Mouse (Mus musculus) testis, adult 2 months (tissue): ENCODE results near the gene Rrm1. TPM values are rescaled to one million over a fixed set of nuclear protein-coding genes. Genes with fewer than 3 reads are reported as not detected.
"Not testable (repeated sequence)": the region's sequence is repeated elsewhere in the genome, so short reads cannot be mapped to it uniquely, and the experiment has no call there.

Experiments used
- H3K27ac ChIP-seq: fragments of 200-500 bp; 2 replicates; pipeline ENCODE4 v1.5.1; 2012; ENCODE audit warnings: low read depth, low read length; ENCODE audit not compliant: control insufficient read depth, insufficient read depth
- H3K27me3 ChIP-seq: fragments of 200-500 bp; 2 replicates; pipeline ENCODE4 v1.6.1; 2012; ENCODE audit warnings: mild to moderate bottlenecking, low read length, moderate library complexity; ENCODE audit not compliant: control insufficient read depth, insufficient read depth
- H3K36me3 ChIP-seq: fragments of 200-500 bp; 2 replicates; pipeline ENCODE4 v1.6.1; 2012; ENCODE audit warnings: mild to moderate bottlenecking, low read length; ENCODE audit not compliant: control insufficient read depth, insufficient read depth
- H3K4me1 ChIP-seq: fragments of 200-500 bp; 2 replicates; pipeline ENCODE4 v1.6.1; 2012; ENCODE audit warnings: low read length; ENCODE audit not compliant: control insufficient read depth, insufficient read depth
- H3K4me3 ChIP-seq: fragments of 200-500 bp; 2 replicates; pipeline ENCODE4 v1.5.1; 2012; ENCODE audit warnings: low read depth, mild to moderate bottlenecking, low read length, moderate library complexity, mixed read lengths; ENCODE audit not compliant: control insufficient read depth
- CTCF ChIP-seq: fragments of 200-500 bp; IDR thresholded peaks from 2 replicates; pipeline ENCODE4 v1.5.1; 2012; ENCODE audit warnings: low read depth, mild to moderate bottlenecking, inconsistent platforms, low read length, moderate library complexity; ENCODE audit not compliant: control insufficient read depth, insufficient read depth, insufficient replicate concordance
- POLR2A ChIP-seq: fragments of 200-500 bp; IDR thresholded peaks from 2 replicates; pipeline ENCODE4 v1.6.1; 2012; ENCODE audit warnings: low read depth, mild to moderate bottlenecking, inconsistent platforms, low read length, moderate library complexity; ENCODE audit not compliant: control insufficient read depth
- polyA plus RNA-seq: library from polyadenylated mRNA; depleted of rRNA; stranded (reverse); fragments of >200 nt; gene quantifications from 2 replicates; pipeline ENCODE4 v1.2.3, GENCODE M21; 2012

Gene Rrm1
- polyA plus RNA-seq, 1 experiment, result 27.6 TPM

DNA sequence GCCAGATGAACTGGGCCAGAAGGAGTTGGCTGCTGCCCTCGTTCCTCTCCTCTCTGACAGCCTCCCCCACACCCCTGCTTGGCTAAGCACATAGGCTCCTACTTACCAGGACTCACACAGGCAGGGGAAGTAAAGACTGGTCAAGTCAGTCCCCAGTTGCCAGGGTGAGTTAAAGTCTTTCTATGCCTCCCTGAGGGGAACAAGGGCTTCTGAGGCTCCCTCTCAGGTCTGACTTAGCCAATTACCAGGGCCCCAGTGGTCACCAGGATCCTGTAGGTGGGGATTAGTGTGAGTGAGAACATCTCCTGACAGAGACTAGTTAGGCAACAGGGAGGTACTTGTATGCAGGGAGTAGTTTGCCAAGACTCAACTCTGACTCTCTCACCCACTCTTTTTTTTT lies 46.7 kb downstream of the Rrm1 start, which contains the start of gene Olfr544:
Gene Olfr544 (minus strand): TSS at position 153 of the 400 bp plus-strand sequence.
- TF ChIP-seq CTCF (no peak), POLR2A (no peak)
- H3K4me3 ChIP-seq, result no peak within 1 kb of the TSS
- H3K36me3 ChIP-seq, result no peaks in the 10 kb centered on the region
- H3K27me3 ChIP-seq, result no peaks in the 10 kb centered on the region
- no peak within 1 kb of the TSS for H3K27ac ChIP-seq
- no peaks in the 10 kb centered on the region; the same call in 1 of the 2 replicates for H3K4me1 ChIP-seq

DNA sequence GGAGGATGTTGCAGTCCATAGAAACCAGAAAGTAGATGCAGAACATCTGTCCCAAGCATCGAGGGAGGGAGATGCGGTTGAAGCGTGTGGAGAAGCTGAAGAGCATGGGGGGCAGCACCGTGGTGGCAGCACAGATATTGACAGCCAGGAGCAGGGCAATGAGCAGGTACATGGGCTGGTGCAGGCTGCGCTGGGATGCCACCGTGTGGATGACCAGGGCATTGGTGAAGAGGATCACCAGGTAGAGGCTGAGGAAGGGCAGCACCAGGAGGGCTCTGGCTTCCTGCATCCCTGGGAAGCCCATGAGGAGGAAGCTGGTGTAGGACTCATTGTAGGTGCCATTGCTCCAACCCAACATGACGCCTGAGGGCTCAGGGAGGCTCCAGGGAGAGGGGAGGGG lies 52.9 kb downstream of the Rrm1 start:
- not testable (repeated sequence) for H3K27me3 ChIP-seq, H3K4me1 ChIP-seq, H3K27ac ChIP-seq, H3K4me3 ChIP-seq, H3K36me3 ChIP-seq

DNA sequence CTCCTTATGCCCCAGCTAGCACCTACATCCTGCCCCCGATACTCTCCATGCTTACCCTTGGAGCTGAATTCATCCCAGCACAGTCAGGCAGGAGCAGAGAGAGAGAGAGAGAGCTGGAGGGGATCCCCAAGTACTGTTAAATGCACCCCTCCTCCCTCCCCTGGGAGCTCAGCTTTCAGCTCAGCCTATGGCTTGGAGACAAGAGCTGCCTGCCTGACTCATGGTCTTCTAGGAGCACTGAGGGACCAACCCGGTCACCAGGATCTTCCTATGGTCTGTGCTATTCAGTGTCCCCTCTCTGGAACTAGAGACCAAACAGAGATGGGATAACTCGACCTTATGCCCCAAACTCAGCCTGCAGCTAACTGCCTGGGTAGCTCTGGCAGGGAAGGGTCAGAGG lies 58.0 kb downstream of the Rrm1 start, which contains the start of gene Olfr545:
Gene Olfr545 (minus strand): TSS at position 101 of the 400 bp plus-strand sequence.
- H3K27ac ChIP-seq, result no peak within 1 kb of the TSS
- H3K36me3 ChIP-seq, result no peaks in the 10 kb centered on the region
- no peaks in the 10 kb centered on the region for H3K27me3 ChIP-seq
- TF ChIP-seq POLR2A (no peak), CTCF (no peak)
- no peak within 1 kb of the TSS for H3K4me3 ChIP-seq
- no peaks in the 10 kb centered on the region for H3K4me1 ChIP-seq

- Histone ChIP-seq H3K4me1 (no peaks in the 10 kb centered on the region), H3K27ac (no peak overlapping the region), H3K27me3 (no peaks in the 10 kb centered on the region), H3K36me3 (no peaks in the 10 kb centered on the region), H3K4me3 (no peak overlapping the region)
- no peak for TF ChIP-seq POLR2A
- no peak for TF ChIP-seq CTCF
Measured at GRCm38 (mm10) chr7:102501986-102502385, 60.5 kb downstream of the Rrm1 start.

DNA sequence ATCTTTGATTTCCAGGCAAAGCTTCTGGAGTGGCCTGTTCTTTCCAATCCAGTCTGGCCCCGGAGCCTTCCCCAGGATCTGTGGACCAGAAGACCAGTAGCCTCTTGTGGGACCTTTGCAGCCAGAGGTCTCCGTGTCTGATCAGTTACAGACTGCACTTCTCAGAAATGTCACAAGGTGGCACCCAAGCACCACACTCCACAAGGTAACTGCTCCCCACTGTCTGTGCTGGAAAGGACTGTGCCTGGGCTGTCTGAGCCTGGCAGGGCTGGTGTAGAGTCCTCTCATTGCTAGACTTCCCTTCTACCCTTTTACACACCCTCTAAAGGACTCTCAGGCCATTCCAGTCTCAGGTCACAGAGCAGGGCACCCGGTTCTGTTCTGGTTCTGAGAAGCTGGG lies 65.4 kb downstream of the Rrm1 start:
- no peaks in the 10 kb centered on the region for H3K27me3 ChIP-seq
- H3K4me1 ChIP-seq, result no peaks in the 10 kb centered on the region
- TF ChIP-seq POLR2A (no peak), CTCF (peak; percentile 82; the same call in 1 of the 2 replicates)
- H3K36me3 ChIP-seq, result no peaks in the 10 kb centered on the region
- H3K27ac ChIP-seq, result no peak overlapping the region
- no peak overlapping the region for H3K4me3 ChIP-seq

DNA sequence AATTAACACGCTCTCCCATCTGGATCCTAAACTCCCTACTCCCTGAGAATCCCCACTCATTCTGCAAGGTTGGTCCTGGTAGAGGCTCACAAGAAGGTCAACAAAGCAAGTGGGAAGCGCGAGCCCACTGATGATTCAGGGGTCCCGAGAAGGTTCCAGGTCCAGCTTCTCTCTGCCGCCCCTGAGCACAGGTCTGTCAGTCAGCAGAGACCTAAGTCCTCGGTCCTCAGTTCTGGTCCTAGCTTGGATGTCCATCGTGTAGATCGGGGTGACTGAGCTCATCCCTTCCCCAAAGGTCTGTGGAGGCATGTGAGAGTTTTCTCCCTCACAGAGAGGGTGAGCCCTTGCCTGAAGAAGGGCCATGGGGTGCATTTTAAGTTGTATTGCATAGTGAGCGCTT lies 66.6 kb downstream of the Rrm1 start:
- H3K4me3 ChIP-seq, result no peak overlapping the region
- peaks cover 3% of the 10 kb centered on the region for H3K4me1 ChIP-seq
- TF ChIP-seq CTCF, result no peak
- no peak for TF ChIP-seq POLR2A

DNA sequence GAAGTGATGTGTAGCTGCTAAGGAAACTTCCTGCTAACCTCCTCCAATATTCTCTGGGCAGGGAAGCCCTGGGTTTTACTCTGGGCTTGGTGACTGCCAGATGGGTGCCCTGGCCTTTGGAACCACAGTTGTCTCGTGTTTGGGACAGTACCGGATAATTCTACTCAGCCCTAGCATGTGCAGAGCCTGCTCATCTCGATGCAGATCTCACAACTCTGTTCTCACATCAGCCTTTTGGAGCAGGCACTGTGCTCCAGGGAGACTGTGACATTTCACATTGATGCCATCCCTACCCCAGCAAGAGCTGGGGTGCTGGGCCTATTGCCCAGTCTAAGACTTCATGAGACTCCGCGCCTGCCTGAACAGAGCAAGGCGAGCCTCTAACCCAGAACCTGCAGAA lies 67.2 kb downstream of the Rrm1 start:
- H3K27me3 ChIP-seq, result no peaks in the 10 kb centered on the region
- TF ChIP-seq POLR2A (no peak), CTCF (no peak)

More for the DNA sequence above, 66.6 kb downstream of the Rrm1 start:
- no peaks in the 10 kb centered on the region for H3K36me3 ChIP-seq
- no peaks in the 10 kb centered on the region for H3K27me3 ChIP-seq
- H3K27ac ChIP-seq, result no peak overlapping the region

DNA sequence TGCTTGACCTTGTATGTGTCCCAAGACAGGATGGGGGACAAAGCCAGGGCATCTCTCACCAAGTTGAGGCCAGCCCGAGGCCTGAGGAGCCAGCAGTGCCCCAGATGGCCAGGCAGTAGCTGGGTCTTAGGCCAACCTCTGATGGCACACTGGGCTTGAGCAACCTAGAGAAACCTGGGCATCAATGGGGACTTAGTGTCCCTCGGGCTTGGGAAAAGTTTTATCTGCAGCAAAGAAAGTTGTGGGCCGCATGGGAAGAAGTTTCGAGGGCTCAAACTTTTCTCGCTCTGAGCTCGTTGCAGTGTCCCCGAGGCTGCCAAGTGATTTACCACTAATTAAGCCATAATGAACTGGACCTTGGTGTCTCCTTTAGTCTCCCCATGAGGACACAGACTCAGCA lies 68.2 kb downstream of the Rrm1 start:
- H3K36me3 ChIP-seq, result no peaks in the 10 kb centered on the region
- no peak overlapping the region for H3K4me3 ChIP-seq
- H3K27me3 ChIP-seq, result no peaks in the 10 kb centered on the region
- no peak overlapping the region for H3K27ac ChIP-seq
- peaks cover 5% of the 10 kb centered on the region for H3K4me1 ChIP-seq
- TF ChIP-seq CTCF (no peak), POLR2A (no peak)

More for the DNA sequence above, 67.2 kb downstream of the Rrm1 start:
- H3K4me1 ChIP-seq, result peaks cover 5% of the 10 kb centered on the region
- H3K4me3 ChIP-seq, result no peak overlapping the region
- no peak overlapping the region for H3K27ac ChIP-seq
- H3K36me3 ChIP-seq, result no peaks in the 10 kb centered on the region
